Mouse (Mus musculus): ENCODE results near the gene Fam213a.
"Not testable (repeated sequence)": the region's sequence is repeated elsewhere in the genome, so short reads cannot be mapped to it uniquely, and the experiment has no call there.

Fam213a gene

DNA sequence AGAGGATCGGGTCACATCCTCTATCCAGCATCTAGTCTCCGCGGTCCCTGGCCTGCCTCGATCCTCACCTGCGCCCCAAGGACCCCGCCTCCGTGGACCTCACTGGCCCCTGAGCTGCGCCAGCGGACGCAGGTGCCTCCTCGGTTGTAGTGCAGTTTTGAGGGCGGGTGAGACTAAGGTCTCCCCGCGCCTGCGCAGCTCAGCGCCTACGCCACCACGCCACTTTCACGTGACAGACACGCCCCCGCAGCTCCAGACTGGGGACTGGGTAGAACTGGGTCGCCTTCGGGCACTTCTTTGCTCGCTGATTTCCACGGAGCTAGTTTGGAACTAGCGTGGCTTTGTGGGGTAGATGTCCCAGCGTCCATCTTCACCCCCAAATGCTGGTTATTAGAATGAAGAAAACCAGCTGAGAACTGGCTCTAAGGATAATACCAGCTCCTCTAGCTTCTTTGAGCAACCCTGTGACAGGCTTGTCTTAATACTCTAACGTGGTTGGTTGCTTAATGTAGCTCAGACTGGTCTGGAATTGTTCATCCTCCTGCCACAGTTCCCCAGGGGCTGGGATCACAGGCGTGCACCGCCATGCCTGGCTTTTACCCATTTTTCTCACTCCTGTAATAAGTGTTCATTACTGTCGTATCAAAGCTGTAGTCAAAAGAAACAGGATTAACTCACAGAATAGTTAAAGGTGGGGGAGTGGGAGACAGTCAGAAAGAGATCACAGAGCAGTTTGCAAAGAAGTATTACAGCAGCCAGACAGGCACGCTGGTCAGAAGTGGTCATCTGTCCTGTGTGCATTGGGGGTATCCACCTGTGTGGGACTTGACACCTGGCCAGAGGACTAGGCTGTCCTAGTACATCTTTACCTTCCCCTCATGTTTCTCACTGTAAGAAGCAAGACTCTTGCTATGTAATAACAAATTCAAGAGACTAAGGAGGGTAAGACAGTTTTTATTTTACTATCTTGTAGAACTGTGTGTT, at the start of gene Fam213a:
Gene Fam213a, minus strand, starts transcription at position 159 of the 984 bp plus-strand sequence.
- no peak for DNase-seq (ENCODE audit: extremely low read depth, low read depth, low spot score)

DNA sequence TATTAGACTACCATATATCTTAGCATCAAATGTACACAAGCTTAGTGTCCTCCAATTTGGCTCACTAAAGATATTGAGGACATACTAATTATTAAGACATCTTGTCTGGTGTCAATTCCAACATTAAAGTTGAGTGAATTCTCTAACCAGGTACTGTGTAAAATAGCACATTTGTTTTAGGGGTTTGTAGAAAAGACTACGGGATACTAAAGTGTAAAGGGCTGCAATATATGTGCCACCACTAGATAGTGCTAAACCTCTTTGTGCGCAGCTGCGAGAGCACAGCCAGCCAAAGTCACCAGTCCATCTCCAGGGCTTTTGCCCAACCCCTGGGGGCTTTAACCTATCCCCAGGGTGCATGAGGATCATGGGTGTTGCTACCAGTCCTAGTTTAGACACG, 39.6 kb upstream of the Fam213a start:
- DNase-seq (ENCODE audit: extremely low read depth, low read depth, low spot score) = not testable (repeated sequence)

- DNase-seq (ENCODE audit: extremely low read depth, low read depth, low spot score) = no peak
These were observed 38.9 kb upstream of the Fam213a start for GRCm38 (mm10) chr14:41052481-41052880.

DNA sequence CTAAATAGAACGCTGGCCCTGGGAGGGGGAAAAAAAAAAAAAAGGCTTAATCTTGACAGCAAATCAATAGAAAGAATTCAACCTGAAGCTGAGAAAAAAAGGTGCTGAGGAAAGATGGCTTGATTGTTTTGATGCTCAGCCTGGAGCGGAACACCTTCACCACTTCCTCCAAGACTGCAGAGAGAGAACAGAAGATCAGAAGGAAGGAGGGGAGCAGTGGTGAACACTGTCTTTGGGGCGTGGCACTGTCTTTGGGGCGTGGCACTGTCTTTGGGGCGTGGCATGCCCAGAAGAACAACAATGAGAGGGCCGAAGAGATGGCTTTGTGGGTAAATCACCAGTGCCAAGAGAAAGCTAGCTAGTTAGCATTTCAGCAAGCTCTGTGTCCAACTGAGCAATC, 36.9 kb upstream of the Fam213a start:
- DNase-seq (ENCODE audit: extremely low read depth, low read depth, low spot score) = no peak

GRCm38 (mm10) chr14:41047402-41047801, 33.8 kb upstream of the Fam213a start:
- no peak for DNase-seq (ENCODE audit: extremely low read depth, low read depth, low spot score)

DNA sequence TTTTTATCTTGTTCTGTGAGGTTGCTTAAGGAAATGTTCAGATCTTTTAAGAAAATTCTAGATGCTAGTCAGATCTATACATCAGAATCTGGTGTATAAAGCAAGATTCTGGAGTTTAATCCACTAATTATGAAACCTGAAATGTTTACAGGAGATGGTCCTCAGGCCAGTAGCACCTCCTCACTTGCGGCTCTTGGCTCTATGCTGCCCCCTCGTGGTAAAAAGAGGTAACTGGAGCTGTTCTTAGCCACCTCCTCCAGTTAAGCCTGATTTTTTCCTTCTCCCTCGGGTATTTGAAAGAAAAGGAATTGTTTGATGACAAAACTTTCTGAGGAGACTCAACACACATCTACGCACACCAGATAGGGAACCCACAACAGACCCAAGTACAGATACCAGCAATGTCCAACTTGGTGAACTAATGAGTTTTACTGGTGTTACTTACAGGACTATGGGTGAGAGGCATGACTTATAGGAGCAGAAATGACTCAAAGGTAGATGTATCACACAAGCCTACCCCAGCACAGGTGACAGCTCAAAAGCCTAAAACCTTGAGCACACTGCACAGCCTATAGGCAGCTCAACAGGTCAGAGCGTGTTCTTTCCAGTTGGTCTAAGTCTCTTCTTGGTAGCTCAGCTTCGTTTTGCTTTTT, 21.7 kb upstream of the Fam213a start:
- DNase-seq (ENCODE audit: extremely low read depth, low read depth, low spot score) = no peak

- no peak for DNase-seq (ENCODE audit: extremely low read depth, low read depth, low spot score)
These were observed 19.8 kb upstream of the Fam213a start for GRCm38 (mm10) chr14:41033135-41034110.

DNA sequence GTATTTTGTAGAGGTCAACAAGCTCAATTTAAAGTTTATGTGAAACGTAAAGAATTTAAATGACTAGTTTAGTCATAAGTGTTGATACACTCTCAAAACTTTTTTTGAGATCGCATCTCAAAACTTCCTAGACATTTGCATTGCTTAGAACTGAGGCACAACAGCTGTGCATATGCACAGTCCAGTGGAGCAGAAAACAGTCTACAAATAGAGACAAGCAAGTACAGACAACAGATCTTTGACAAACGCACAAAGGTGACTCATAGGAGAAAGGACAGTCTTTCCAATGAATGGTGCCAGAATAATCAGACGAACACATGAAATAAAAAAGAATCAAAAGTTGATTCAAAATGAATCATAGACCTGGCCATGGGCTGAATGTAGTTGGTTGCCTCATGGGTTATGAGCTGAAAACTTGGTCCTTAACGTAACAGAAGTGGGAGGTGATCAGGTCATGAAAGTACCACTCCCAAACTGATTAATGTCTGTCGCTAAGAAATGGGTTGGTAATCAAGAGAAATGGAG, 17.5 kb upstream of the Fam213a start:
- DNase-seq (ENCODE audit: extremely low read depth, low read depth, low spot score) = no peak

GRCm38 (mm10) chr14:41029303-41029702, 15.7 kb upstream of the Fam213a start:
- no peak for DNase-seq (ENCODE audit: extremely low read depth, low read depth, low spot score)

- no peak for DNase-seq (ENCODE audit: extremely low read depth, low read depth, low spot score)
These were observed 12.2 kb upstream of the Fam213a start for GRCm38 (mm10) chr14:41025594-41026284.

DNA sequence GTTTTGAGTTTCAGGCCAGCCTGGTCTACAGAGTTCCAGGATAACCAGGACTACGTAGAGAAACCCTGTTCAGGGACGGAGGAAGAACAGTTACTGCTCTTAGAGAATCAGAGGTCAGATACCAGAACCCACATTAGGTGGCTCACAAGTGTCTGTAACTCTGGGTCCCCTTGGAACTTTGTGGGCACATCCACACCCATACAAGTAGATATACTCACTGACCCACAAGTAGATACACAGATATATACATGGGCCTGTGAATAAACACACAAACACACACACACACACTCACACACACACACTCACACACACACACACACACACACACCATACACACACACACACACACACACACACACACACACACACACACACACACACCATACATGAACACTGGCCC, 11.5 kb upstream of the Fam213a start:
- DNase-seq (ENCODE audit: extremely low read depth, low read depth, low spot score) = no peak

- DNase-seq (ENCODE audit: extremely low read depth, low read depth, low spot score) = no peak
These were observed 7.7 kb upstream of the Fam213a start for GRCm38 (mm10) chr14:41021246-41021645.

DNA sequence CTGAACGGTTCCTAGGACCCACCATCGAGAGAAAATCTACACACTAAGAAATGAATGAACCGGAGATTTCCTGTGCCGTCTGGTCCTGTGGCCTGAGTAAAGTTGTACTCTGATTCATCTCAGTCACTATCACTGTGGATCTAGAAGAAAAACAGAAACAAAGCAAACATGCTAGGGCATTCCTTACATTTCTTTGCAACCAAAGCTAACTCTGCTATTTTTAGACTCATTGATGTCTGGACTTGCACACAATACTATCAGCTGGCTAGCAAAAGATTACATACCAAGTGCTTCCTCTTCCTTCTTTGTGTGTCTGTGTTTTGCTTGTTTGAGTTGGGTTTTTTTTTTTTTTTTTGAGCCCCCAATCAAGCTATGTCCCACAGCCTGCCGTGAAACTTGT, 3.9 kb upstream of the Fam213a start:
- DNase-seq (ENCODE audit: extremely low read depth, low read depth, low spot score) = no peak

DNA sequence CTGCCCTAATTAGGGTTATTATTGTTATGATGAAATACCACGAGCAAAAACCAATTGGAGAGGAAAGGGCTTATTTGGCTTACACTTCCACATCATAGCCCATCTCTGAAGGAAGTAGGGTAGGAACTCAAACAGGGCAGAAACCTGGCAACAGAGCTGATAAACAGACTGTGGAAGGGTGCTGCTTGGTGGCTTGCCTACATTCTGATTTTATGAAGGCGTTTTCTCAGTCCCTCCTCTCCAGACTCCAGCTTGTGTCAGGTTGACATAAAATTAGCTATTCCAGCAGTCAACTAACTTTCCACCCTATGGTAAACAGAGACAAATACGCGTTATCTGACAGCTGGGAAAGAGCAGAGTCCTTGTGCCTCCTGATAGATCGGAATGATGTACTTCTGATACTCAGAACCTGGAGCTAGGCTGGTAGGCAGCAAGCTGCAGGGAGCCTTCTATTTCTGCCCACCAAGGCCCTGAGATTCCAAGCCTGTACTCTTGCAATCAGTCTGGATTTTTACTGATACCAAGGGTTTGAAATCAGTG, 1.2 kb upstream of the Fam213a start:
- DNase-seq (ENCODE audit: extremely low read depth, low read depth, low spot score) = no peak

GRCm38 (mm10) chr14:41013143-41013542, 445 bp downstream of the Fam213a start:
- DNase-seq (ENCODE audit: extremely low read depth, low read depth, low spot score) = no peak

DNA sequence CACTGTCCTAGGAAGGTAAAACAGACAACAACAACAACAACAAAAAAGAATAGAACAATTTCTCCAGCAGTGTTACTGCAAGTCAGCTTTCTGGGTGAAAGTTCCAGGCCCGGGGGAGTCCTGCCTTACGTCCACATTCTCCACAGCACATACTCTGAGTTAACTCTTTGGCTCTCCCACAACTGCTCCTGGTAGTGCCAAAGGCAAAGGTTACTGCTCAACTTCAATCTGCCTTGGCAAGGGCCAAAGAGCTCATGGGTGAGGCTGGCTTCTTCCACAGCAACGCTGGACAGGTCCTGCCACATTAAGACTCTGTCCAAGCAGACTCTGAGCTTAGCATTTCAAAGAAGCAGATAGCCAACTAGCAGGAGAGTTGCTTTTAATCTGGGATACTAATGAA, 1.7 kb downstream of the Fam213a start:
- peak; percentile 95 for DNase-seq (ENCODE audit: extremely low read depth, low read depth, low spot score)

- no peak for DNase-seq (ENCODE audit: extremely low read depth, low read depth, low spot score)
These were observed 5.5 kb downstream of the Fam213a start for GRCm38 (mm10) chr14:41008138-41008537.

- no peak for DNase-seq (ENCODE audit: extremely low read depth, low read depth, low spot score)
These were observed 5.9 kb downstream of the Fam213a start for GRCm38 (mm10) chr14:41007641-41008040.

- no peak for DNase-seq (ENCODE audit: extremely low read depth, low read depth, low spot score)
These were observed 6.7 kb downstream of the Fam213a start for GRCm38 (mm10) chr14:41006899-41007298.

GRCm38 (mm10) chr14:41006263-41006662, 7.3 kb downstream of the Fam213a start:
- DNase-seq (ENCODE audit: extremely low read depth, low read depth, low spot score) = no peak

Measured in fat pad, adult 2 months (tissue).